Mouse (Mus musculus) liver, postnatal 0 days (tissue): ENCODE data around the gene Lrmda.

Source experiments
- CTCF ChIP-seq: sonication (generic); IDR thresholded peaks from 2 replicates; pipeline ENCODE4 v1.5.1; 2016; ENCODE audit warnings: antibody characterized with exemption, low read depth
- EP300 ChIP-seq: IDR thresholded peaks from 2 replicates; pipeline ENCODE4 v1.6.1; 2016; ENCODE audit warnings: antibody characterized with exemption, low read depth, mild to moderate bottlenecking

- no peak for TF ChIP-seq CTCF
- no peak for TF ChIP-seq EP300
Observed at GRCm38 (mm10) chr14:22572486-22572885, 553.0 kb downstream of the Lrmda start.
